Mouse (Mus musculus) left cerebral cortex, adult 8-10 months (tissue): ENCODE measurements around the gene Camk2n2. TPM values are rescaled to one million over a fixed set of nuclear protein-coding genes. Genes with fewer than 3 reads are reported as not detected.
A peak's percentile ranks its signal among the peaks of the same experiment; 100 is the strongest.
"Not testable (repeated sequence)": the region's sequence is repeated elsewhere in the genome, so short reads cannot be mapped to it uniquely, and the experiment has no call there.

Experiments used
- DNase-seq, 2 experiments: peaks; one replicate each; pipeline ENCODE4 v3.0.0; 2022; ENCODE audit warnings: low spot score in 2 of 2
- total RNA-seq, 4 experiments: library from RNA; stranded (reverse); gene quantifications; 2 replicates each; pipeline ENCODE4 v1.2.4; 2022

Gene Camk2n2
- 100 to 1,000 TPM; 145 to 169 (median 150) TPM for total RNA-seq

DNA sequence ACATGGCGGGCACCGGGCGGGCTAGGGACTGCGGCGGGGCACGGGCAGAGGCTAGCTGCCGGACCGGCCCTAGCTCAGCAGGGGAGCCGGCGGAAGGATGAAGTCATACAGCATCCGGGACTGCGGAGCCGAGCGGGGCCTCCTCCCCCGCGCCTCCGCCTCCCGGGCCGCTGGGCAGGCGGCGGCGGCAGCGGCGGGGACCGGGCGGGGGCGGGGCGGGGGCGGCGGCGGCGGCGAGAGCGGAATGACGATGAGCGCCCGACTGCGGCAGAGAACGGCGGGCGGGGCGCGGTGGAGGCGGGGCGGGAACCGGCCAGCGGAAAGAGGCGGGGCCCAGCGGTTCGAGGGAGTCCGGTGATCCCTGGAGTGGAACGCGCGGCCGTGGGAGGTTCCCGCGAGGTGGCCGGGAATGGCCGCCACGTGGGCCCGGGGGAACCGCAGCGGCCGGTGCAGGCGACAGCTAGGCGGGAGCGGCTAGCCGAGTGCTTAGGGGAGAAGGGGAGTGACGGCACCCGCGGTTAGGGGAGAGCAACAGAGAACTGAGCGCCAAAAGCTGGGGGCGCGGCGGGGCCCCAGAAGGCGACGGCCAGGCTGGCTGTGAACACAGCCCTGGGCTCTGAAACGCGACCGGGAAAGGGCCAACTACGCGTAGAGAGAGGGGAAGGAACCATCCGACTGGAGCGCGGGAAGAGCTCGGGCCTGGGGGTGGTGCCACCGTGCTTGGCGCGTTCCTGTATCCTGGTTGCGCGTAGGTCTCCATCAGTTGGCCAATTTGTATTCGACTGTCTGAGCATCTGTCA lies at the start of gene Camk2n2:
Gene Camk2n2, minus strand, starts transcription at position 97 of the 800 bp plus-strand sequence.
- DNase-seq = no peak

DNA sequence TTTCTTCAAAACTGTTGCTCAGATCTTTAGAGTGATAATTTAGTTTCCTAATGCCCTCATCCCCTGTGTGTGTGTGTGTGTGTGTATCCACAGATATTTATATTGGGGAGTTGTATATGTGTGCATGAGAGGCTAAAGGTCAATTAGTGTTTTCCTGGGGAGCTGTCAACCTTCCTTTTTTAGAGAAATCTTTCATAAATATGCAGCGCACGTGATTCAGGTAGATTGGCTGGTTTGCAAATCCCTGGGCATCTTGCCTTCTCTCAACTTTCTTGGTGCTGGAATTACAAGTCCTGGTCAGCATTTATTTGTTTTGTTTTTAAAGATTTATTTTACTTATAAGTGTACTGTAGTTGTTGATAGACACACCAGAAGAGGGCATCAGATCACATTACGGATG lies 49.2 kb upstream of the Camk2n2 start:
- no peak for DNase-seq

GRCm38 (mm10) chr16:20668013-20668412 lies 46.9 kb upstream of the Camk2n2 start, which contains the start of gene Eif4g1:
Eif4g1 (plus strand) TSS chr16:20668313.
- DNase-seq = not testable (repeated sequence)

DNA sequence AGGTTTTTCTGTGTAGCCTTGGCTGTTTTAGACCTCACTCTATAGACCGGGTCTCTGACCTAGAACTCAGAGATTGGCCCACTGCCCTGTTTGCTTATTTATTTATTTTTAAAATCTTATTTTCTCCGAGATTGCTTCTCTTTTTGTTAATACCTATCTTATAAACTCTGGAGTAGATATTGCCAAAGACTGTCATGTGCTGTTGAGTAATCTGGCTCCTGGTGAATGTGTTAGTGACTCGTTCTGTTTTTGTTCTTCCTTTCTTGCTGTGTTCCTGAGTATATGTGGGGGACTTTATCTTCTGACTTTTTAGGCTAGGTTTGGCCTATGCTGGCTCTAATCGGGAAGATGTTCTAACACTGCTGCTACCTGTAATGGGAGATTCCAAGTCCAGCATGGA lies 36.6 kb upstream of the Camk2n2 start:
- no peak for DNase-seq

DNA sequence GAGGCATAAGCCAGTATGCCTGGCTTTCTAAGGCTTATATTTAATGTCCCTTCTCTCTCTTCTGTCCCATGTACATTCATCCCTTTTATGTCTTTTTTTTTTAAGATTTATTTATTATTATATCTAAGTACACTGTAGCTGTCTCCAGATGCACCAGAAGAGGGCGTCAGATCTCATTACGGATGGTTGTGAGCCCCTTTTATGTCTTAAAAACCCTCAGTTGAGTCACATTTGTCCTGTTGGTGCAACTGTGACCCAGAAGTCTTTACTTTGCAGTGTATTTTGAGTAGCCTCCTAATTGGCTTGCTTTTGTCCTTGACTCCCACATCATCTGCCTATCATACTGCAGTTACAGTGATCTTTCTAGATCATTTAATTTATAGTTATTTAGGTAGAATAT lies 32.2 kb upstream of the Camk2n2 start:
- no peak for DNase-seq

GRCm38 (mm10) chr16:20651947-20652310 lies 30.8 kb upstream of the Camk2n2 start:
- DNase-seq = no peak

DNA sequence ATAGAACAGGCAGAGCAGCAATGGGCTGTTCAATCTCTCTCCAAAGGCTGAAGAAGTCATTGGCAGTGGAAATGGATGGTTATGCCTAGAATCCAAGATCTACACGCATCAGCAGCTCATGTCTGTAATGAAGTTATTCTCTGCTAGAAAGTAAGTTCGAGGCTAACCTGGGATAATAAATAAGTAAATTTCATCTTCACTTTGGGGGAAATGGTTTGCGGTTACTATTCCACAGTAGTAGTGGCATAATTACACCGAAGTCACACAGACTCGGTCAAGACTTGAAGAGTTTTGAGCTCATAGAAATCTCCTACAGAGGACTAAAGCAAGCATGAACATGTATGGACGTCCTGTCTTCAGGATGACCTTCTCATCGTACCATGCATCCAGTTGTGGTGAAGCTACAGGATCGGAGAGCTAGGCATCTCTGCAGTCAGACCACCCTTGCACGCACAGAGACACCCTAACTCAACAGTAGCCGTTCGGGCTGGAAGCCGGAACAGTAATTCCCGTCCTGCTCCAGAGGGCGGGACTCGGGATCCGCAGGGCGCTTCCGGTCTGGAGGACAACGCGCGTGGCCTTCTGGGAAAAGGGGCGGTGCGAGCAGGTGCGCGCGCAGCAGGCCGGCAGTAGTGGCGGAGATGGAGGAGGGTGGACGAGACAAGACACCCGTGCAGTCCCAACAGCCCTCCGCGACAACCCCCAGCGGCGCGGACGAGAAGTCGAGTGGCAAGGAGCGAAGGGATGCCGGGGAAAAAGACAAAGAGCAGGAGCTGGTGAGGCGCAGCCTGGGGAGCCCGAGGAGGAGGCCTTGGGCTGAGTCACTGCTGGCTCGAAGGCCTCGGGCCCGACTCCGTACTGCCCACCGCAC lies 30.2 kb upstream of the Camk2n2 start, which contains the start of gene Psmd2:
Gene Psmd2, plus strand, starts transcription at position 577 of the 871 bp plus-strand sequence.
- DNase-seq = peak; percentile 91 to 96

GRCm38 (mm10) chr16:20643911-20644310 lies 22.8 kb upstream of the Camk2n2 start:
- DNase-seq = no peak

DNA sequence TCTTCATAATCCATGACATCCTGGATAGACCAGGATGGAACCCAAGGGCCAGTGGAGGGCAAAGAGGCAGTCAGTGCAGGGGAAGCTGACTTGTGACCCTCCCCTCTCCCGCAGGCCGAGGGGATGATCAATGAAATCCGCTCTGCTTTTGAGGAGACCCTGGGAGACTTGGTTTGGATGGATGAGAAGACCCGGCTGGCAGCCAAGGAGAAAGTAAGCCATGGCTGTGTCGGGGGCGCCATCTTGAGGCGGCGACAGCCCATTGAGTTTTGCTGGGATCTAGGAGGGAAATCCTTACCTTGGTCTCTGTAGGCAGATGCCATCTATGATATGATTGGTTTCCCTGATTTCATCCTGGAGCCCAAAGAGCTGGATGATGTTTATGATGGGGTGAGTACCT lies 21.1 kb upstream of the Camk2n2 start:
- DNase-seq = peak; percentile 46 to 74

- DNase-seq = no peak
Observed at GRCm38 (mm10) chr16:20638367-20638766, 17.3 kb upstream of the Camk2n2 start.

- DNase-seq = no peak
Observed at GRCm38 (mm10) chr16:20637410-20637809, 16.3 kb upstream of the Camk2n2 start.

GRCm38 (mm10) chr16:20629731-20630634 lies 8.9 kb upstream of the Camk2n2 start, which contains the start of gene Ece2:
Ece2 (plus strand) TSS chr16:20629828.
- DNase-seq = no peak

GRCm38 (mm10) chr16:20628871-20629391 lies 7.8 kb upstream of the Camk2n2 start:
- DNase-seq = peak in 1 of 2 experiments; percentile 63

DNA sequence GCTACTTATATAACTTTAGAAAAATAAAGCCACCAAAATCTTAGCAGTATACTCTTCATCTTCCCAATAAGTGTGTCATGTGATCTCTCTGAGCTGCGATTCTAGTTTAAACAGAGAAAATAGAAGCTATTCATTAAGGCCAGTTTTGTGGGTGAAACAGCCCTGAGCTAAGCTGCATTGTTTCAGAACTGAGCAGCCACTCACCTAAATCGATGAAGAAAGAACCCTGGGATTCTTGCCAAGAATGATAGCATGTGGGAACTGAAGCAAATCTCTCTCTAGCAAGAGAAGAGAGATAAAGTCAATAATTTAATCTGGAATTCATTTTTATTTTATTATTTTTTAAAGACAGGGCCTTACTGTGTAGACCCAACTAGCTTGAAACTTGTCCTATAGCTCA lies 2.1 kb upstream of the Camk2n2 start:
- no peak for DNase-seq

- no peak for DNase-seq
Observed at GRCm38 (mm10) chr16:20621991-20622685, 1.1 kb upstream of the Camk2n2 start.

- DNase-seq = no peak
Observed at GRCm38 (mm10) chr16:20620751-20621190, 316 bp downstream of the Camk2n2 start.

DNA sequence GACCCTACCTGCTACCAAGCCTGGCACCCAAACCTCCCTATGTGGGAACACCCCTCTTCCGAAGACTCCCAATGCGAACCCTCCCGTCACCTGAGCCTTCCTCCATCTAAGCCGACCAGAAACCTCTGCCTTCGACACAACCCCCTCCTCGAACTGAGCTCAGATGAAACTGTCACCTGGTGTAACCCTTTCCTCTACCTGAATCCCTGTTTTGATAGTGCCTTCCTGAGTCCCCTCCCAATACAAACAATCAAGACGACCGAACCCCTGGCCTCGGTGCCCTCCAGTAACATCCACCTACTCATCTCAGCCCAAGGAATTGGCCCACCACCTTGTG lies 720 bp downstream of the Camk2n2 start:
- DNase-seq = no peak

DNA sequence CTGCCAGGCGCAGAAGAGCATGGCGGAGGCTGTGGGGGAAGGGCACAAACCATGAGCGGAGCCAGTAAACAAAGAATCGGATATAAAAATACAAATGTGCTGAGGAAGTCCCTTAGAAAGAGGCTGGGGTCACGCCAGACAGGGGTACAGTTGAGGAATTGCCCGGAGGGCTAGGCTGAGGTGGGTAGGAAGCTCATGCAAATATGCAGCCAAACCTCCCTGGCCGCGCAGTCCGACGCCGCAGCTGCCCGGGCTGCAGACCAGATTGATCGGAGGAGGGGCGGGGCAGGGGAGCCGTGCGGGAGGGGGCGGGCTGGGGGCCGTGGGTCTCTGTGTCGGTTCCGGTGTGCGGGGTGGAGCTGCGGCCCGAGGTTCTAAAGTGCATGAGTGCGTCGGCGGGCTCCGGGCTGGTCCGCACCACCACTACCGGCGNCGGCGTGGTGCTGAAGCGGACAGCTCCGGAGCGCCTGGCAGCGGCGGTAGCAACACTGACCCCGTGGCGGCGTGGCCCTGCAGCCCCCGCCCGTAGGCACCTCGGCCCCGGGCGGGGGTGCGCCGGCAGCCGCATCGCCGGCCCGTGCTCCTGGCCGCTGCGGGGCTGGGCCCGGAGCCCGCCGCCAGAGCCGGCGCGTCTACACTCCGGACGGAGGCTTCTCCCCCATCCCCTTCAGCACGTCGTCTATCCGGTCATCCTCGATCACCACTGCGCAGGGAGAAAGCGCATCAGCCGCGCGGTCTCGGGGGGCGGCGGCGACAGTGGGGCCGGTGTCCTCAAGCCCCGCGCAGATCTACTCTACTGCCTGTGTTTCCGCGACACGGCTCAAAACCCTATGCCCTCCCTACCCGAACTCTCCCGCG lies 1.3 kb downstream of the Camk2n2 start:
- no peak for DNase-seq
